Mouse (Mus musculus): ENCODE measurements around the gene Angptl2. TPM values are rescaled to one million over a fixed set of nuclear protein-coding genes. Genes with fewer than 3 reads are reported as not detected.

Gene Angptl2
- polyA plus RNA-seq, 1 experiment = 5.5 TPM

GRCm38 (mm10) chr2:33216645-33217424, 966 bp downstream of the Angptl2 start:
- H3K4me3 ChIP-seq (ENCODE audit: insufficient read depth, low read length) = no peak overlapping the region
- H3K27ac ChIP-seq (ENCODE audit: insufficient read depth, low read length) = no peak overlapping the region
- TF ChIP-seq CTCF (IDR thresholded peaks at IDR 0.05; ENCODE audit: extremely low read depth, insufficient read depth, low read length) (no peak), POLR2A (IDR thresholded peaks at IDR 0.05; ENCODE audit: extremely low read depth, insufficient read depth, low read length) (no peak)
- H3K4me1 ChIP-seq (ENCODE audit: control insufficient read depth, insufficient read depth, low read length) = peaks cover 9% of the 10 kb centered on the region

- Histone ChIP-seq H3K27ac (ENCODE audit: insufficient read depth, low read length) (no peak overlapping the region), H3K4me3 (ENCODE audit: insufficient read depth, low read length) (no peak overlapping the region), H3K4me1 (ENCODE audit: control insufficient read depth, insufficient read depth, low read length) (peaks cover 9% of the 10 kb centered on the region)
- TF ChIP-seq POLR2A (IDR thresholded peaks at IDR 0.05; ENCODE audit: extremely low read depth, insufficient read depth, low read length) (no peak), CTCF (IDR thresholded peaks at IDR 0.05; ENCODE audit: extremely low read depth, insufficient read depth, low read length) (no peak)
Observed at GRCm38 (mm10) chr2:33217425-33217794, 1.5 kb downstream of the Angptl2 start.

GRCm38 (mm10) chr2:33218903-33219625, 3.2 kb downstream of the Angptl2 start:
- Histone ChIP-seq H3K27ac (ENCODE audit: insufficient read depth, low read length) (no peak overlapping the region), H3K4me1 (ENCODE audit: control insufficient read depth, insufficient read depth, low read length) (peaks cover 9% of the 10 kb centered on the region)
- TF ChIP-seq POLR2A (IDR thresholded peaks at IDR 0.05; ENCODE audit: extremely low read depth, insufficient read depth, low read length) (no peak), CTCF (IDR thresholded peaks at IDR 0.05; ENCODE audit: extremely low read depth, insufficient read depth, low read length) (peak; percentile 51)

GRCm38 (mm10) chr2:33219637-33220036, 3.8 kb downstream of the Angptl2 start:
- H3K27ac ChIP-seq (ENCODE audit: insufficient read depth, low read length) = no peak overlapping the region
- H3K4me1 ChIP-seq (ENCODE audit: control insufficient read depth, insufficient read depth, low read length) = peaks cover 9% of the 10 kb centered on the region
- TF ChIP-seq POLR2A (IDR thresholded peaks at IDR 0.05; ENCODE audit: extremely low read depth, insufficient read depth, low read length) = no peak
- TF ChIP-seq CTCF (IDR thresholded peaks at IDR 0.05; ENCODE audit: extremely low read depth, insufficient read depth, low read length) = no peak
- H3K4me3 ChIP-seq (ENCODE audit: insufficient read depth, low read length) = no peak overlapping the region

More at GRCm38 (mm10) chr2:33218903-33219625, 3.2 kb downstream of the Angptl2 start:
- H3K4me3 ChIP-seq (ENCODE audit: insufficient read depth, low read length) = no peak overlapping the region

- H3K27ac ChIP-seq (ENCODE audit: insufficient read depth, low read length) = no peak overlapping the region
- TF ChIP-seq POLR2A (IDR thresholded peaks at IDR 0.05; ENCODE audit: extremely low read depth, insufficient read depth, low read length) (no peak), CTCF (IDR thresholded peaks at IDR 0.05; ENCODE audit: extremely low read depth, insufficient read depth, low read length) (no peak)
- H3K4me3 ChIP-seq (ENCODE audit: insufficient read depth, low read length) = no peak overlapping the region
- peaks cover 6% of the 10 kb centered on the region for H3K4me1 ChIP-seq (ENCODE audit: control insufficient read depth, insufficient read depth, low read length)
Observed at GRCm38 (mm10) chr2:33220246-33220645, 4.4 kb downstream of the Angptl2 start.

- no peak overlapping the region for H3K4me3 ChIP-seq (ENCODE audit: insufficient read depth, low read length)
- no peak for TF ChIP-seq CTCF (IDR thresholded peaks at IDR 0.05; ENCODE audit: extremely low read depth, insufficient read depth, low read length)
- TF ChIP-seq POLR2A (IDR thresholded peaks at IDR 0.05; ENCODE audit: extremely low read depth, insufficient read depth, low read length) = no peak
- peak overlapping the region; percentile 44 for H3K27ac ChIP-seq (ENCODE audit: insufficient read depth, low read length)
- H3K4me1 ChIP-seq (ENCODE audit: control insufficient read depth, insufficient read depth, low read length) = peaks cover 4% of the 10 kb centered on the region
Observed at GRCm38 (mm10) chr2:33220674-33221338, 4.9 kb downstream of the Angptl2 start.

- TF ChIP-seq POLR2A (IDR thresholded peaks at IDR 0.05; ENCODE audit: extremely low read depth, insufficient read depth, low read length) (no peak), CTCF (IDR thresholded peaks at IDR 0.05; ENCODE audit: extremely low read depth, insufficient read depth, low read length) (no peak)
- no peak overlapping the region for H3K4me3 ChIP-seq (ENCODE audit: insufficient read depth, low read length)
- peak overlapping the region; percentile 44 for H3K27ac ChIP-seq (ENCODE audit: insufficient read depth, low read length)
- H3K4me1 ChIP-seq (ENCODE audit: control insufficient read depth, insufficient read depth, low read length) = peaks cover 2% of the 10 kb centered on the region
Observed at GRCm38 (mm10) chr2:33221339-33221900, 5.6 kb downstream of the Angptl2 start.

GRCm38 (mm10) chr2:33222480-33222879, 6.6 kb downstream of the Angptl2 start:
- H3K4me3 ChIP-seq (ENCODE audit: insufficient read depth, low read length) = no peak overlapping the region
- H3K4me1 ChIP-seq (ENCODE audit: control insufficient read depth, insufficient read depth, low read length) = peaks cover 3% of the 10 kb centered on the region
- no peak overlapping the region for H3K27ac ChIP-seq (ENCODE audit: insufficient read depth, low read length)
- TF ChIP-seq CTCF (IDR thresholded peaks at IDR 0.05; ENCODE audit: extremely low read depth, insufficient read depth, low read length) (no peak), POLR2A (IDR thresholded peaks at IDR 0.05; ENCODE audit: extremely low read depth, insufficient read depth, low read length) (no peak)

GRCm38 (mm10) chr2:33223656-33224358, 7.9 kb downstream of the Angptl2 start:
- TF ChIP-seq CTCF (IDR thresholded peaks at IDR 0.05; ENCODE audit: extremely low read depth, insufficient read depth, low read length) = no peak
- TF ChIP-seq POLR2A (IDR thresholded peaks at IDR 0.05; ENCODE audit: extremely low read depth, insufficient read depth, low read length) = no peak
- peaks cover 7% of the 10 kb centered on the region for H3K4me1 ChIP-seq (ENCODE audit: control insufficient read depth, insufficient read depth, low read length)
- H3K27ac ChIP-seq (ENCODE audit: insufficient read depth, low read length) = no peak overlapping the region
- H3K4me3 ChIP-seq (ENCODE audit: insufficient read depth, low read length) = no peak overlapping the region
